Mouse (Mus musculus): ENCODE measurements at regions not wholly inside any gene's neighbourhood (a gene's known extent, or its start where the extent isn't known, plus 50 kb on each side); places are given as distances from the start of the nearest gene placed in this dataset.

DNA sequence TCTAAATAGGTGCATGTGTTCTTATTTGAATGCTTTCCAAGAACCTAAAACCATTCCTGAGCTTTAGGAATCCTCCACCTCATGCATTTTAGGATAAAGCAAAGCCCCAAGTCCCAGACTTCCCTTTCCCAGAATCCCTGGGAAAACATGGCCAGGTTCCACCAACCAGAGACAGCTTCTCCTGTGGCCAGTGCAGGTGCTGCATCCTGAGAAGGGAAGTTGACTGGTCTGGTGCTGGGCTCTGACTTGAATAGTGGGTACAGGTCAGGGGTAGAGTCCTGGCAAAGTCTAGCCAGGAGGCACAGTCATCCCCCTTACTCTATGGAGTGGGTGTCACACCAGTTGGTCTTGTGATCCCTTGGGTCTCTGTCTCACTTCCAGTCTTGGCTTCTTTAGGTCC, 166.6 kb upstream of the Agap1 start:
- TF ChIP-seq CTCF (IDR thresholded peaks at IDR 0.05; ENCODE audit: low read depth) (no peak), EP300 (IDR thresholded peaks at IDR 0.05; ENCODE audit: low read depth) (no peak)

All from liver, embryonic 14.5 days (tissue).